Mouse (Mus musculus): ENCODE results near the gene Gpr179. TPM values are rescaled to one million over a fixed set of nuclear protein-coding genes. Genes with fewer than 3 reads are reported as not detected.

Gene Gpr179
- polyA plus RNA-seq, 1 experiment from 2014 or later, result 0.08 TPM

DNA sequence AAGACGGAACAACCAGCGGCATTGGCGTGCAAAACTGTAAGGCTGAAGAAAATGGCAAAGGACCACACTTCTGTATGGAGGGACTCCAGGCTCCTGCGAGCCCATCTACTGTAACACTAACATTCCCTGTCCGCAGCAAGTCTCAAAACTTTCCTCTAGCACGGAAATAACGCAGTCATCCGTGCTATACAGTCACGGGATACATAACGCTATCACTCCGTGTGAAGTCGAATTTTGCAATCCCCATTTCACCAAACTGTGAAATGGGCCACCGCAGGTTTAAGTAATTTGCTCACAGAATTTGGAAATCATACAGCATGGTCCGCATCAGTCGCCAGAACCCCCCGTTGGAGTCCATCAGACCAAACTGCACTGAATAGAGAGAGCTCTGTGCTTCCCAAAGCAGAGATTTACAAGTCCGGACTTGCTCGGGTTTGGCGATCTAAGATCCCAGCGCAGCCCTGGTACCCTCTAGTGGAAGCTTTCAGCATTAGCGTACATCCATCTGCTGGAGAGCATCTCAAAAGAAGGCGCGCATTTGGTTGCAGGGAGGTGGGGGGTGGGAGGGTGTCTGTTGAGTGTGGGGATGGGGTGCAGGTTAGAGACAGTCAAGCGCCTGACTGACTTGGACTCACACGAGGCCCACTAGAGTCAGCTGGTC lies 41.8 kb downstream of the Gpr179 start:
- H3K4me1 ChIP-seq (ENCODE audit: insufficient read depth), result no peaks in the 10 kb centered on the region
- H3K27ac ChIP-seq (ENCODE audit: low read depth), result peak overlapping the region; percentile 90
- under 1% methylated on average over 25 of the region's 25 CpGs for WGBS

DNA sequence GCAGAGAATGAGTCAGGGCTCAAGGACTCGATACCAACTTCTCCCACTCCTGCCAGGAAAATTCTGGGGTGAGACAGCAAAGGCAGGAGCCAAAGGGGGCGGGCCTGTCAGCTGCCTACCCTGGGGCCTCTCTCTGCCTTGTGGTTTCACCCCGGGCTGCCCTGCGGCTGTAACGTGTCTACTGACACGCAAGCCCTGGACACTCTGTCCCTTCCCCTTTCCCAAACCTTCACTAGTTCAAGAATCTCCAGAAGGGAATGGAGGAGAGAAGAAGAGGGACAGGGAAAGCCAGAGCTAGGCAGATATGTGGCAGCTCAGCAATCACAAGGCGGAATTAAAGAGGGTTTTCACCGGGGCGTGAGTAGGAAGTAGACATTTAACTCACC lies 42.4 kb downstream of the Gpr179 start:
- TF ChIP-seq CTCF (IDR thresholded peaks at IDR 0.05; ENCODE audit: low read depth), result no peak
- DNase-seq, result peak; percentile 87
- Histone ChIP-seq H3K9ac (peak overlapping the region; percentile 64), H3K4me1 (ENCODE audit: insufficient read depth) (no peaks in the 10 kb centered on the region), H3K27ac (ENCODE audit: low read depth) (peak overlapping the region; percentile 90), H3K36me3 (ENCODE audit: insufficient read depth) (no peaks in the 10 kb centered on the region), H3K27me3 (ENCODE audit: insufficient read depth, low read length) (no peaks in the 10 kb centered on the region), H3K4me2 (peak overlapping the region; percentile 89), H3K9me3 (ENCODE audit: low read depth, low read length) (no peaks in the 10 kb centered on the region), H3K4me3 (ENCODE audit: low read depth, low read length) (peak overlapping the region; percentile 40)
- WGBS, result under 1% methylated on average over 9 of the region's 9 CpGs
- ATAC-seq (ENCODE audit: insufficient read depth), result peak; percentile 91

More for the DNA sequence above, 41.8 kb downstream of the Gpr179 start:
- peak overlapping the region; percentile 64 for H3K9ac ChIP-seq
- peak; percentile 88 for TF ChIP-seq CTCF (IDR thresholded peaks at IDR 0.05; ENCODE audit: low read depth)
- H3K9me3 ChIP-seq (ENCODE audit: low read depth, low read length), result no peaks in the 10 kb centered on the region
- H3K27me3 ChIP-seq (ENCODE audit: insufficient read depth, low read length), result no peaks in the 10 kb centered on the region
- ATAC-seq (ENCODE audit: insufficient read depth), result peak; percentile 78
- peak overlapping the region; percentile 89 for H3K4me2 ChIP-seq
- peak overlapping the region; percentile 40 for H3K4me3 ChIP-seq (ENCODE audit: low read depth, low read length)
- H3K36me3 ChIP-seq (ENCODE audit: insufficient read depth), result no peaks in the 10 kb centered on the region
- peak; percentile 96 for DNase-seq

DNA sequence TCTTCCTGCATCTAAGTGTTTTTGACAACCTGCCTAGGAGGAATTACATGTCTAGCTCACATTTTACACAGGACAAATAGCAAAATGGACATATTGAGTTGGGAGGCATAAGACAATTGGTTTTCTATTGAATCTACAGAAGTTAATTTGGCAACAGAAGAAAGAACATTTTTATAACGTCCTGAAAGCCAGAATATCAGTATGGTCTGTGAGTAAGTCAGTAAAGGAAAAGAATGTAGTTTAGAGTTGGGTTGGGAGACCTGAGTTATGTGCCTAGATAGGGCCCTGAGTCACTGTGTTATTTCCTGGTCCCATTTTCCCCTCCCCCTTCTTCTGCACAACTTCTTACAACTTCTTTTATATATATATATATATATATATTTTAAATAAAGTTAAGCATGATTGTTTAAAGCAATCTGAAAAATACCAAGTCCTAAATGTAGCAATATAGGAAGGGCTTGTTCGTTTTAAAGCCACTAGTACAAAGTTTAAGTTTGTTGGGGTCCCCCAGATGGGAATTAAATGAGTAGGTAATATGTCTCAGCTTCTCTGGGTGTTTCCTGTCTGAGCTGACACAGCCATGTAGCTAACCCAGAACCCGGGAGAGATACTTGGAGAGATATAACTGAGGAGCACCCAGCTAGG lies 42.9 kb downstream of the Gpr179 start:
- Histone ChIP-seq H3K27me3 (ENCODE audit: insufficient read depth, low read length) (no peaks in the 10 kb centered on the region), H3K4me1 (ENCODE audit: insufficient read depth) (no peaks in the 10 kb centered on the region), H3K9ac (peak overlapping the region; percentile 64), H3K9me3 (ENCODE audit: low read depth, low read length) (no peaks in the 10 kb centered on the region), H3K36me3 (ENCODE audit: insufficient read depth) (no peaks in the 10 kb centered on the region), H3K4me3 (ENCODE audit: low read depth, low read length) (peak overlapping the region; percentile 40), H3K4me2 (peak overlapping the region; percentile 89), H3K27ac (ENCODE audit: low read depth) (peak overlapping the region; percentile 90)
- peak; percentile 15 for DNase-seq
- ATAC-seq (ENCODE audit: insufficient read depth), result no peak
- 20% methylated on average over 3 of the region's 3 CpGs for WGBS
- no peak for TF ChIP-seq CTCF (IDR thresholded peaks at IDR 0.05; ENCODE audit: low read depth)

DNA sequence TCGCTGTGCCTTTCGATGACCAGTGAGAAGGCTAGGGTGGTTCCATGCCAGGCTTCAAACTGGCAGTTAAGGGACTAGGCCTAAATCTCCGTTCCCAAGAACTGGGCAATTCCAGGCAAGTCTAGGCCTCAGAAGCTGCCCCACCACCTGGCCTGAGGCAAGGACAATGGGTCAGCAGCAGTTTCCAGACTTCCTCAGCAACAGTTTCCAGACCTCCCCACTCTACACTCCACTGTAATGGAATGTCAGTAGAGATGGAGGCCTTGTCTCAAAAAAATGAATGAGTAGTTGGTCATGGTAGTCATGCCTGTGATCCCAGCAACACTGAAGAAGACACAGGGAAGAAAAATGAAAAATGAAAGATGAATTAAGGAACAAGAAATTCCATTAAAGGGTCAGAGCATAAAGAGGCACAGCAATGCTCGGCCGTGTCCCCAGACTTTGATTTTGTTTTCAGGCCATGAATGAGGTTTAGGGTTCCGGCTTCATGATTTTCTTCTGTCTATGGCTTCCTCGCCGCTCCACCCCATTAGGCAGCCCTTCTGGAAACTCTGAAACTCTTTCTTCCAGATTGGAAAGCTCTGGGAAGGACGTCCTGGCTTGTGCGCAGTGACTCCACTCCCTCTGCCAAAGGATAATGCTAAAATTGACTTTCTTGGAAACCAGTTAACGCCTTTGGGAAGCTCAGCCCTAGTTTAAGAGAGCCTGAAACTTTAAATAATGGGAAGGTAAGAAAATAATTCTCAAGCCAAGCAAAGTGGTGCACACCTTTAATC lies 44.4 kb downstream of the Gpr179 start:
- 93% methylated on average over 11 of the region's 11 CpGs for WGBS
- ATAC-seq (ENCODE audit: insufficient read depth) (no peak), DNase-seq (no peak)

DNA sequence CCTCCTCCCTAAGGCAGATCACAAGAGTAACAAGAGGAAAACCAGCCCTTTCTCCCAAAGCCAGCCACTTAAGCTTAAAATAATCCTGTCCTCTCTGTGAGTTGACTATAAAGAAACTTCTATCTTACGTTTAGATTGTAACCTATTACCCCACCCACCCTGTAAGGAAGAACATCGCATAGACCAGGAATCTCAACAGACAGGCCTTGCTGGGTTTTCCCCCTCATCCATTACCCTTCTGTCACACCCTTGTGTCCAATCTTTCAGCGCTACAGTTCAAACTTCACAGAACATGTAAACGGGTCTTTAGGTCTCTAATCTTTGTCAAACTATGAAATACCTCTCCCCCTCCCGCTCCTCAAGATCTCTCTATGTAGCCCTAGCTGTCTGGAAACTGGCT lies 47.2 kb downstream of the Gpr179 start:
- H3K9ac ChIP-seq, result no peak overlapping the region
- H3K4me2 ChIP-seq, result no peak overlapping the region
- H3K27ac ChIP-seq (ENCODE audit: low read depth), result no peak overlapping the region
- no peak for ATAC-seq (ENCODE audit: insufficient read depth)
- no peak for DNase-seq
- H3K9me3 ChIP-seq (ENCODE audit: low read depth, low read length), result no peaks in the 10 kb centered on the region
- no peak for TF ChIP-seq CTCF (IDR thresholded peaks at IDR 0.05; ENCODE audit: low read depth)
- WGBS, result 42% methylated on average over 5 of the region's 5 CpGs
- no peaks in the 10 kb centered on the region for H3K27me3 ChIP-seq (ENCODE audit: insufficient read depth, low read length)
- H3K36me3 ChIP-seq (ENCODE audit: insufficient read depth), result no peaks in the 10 kb centered on the region
- no peaks in the 10 kb centered on the region for H3K4me1 ChIP-seq (ENCODE audit: insufficient read depth)
- H3K4me3 ChIP-seq (ENCODE audit: low read depth, low read length), result no peak overlapping the region

More for the DNA sequence above, 44.4 kb downstream of the Gpr179 start:
- Histone ChIP-seq H3K9ac (no peak overlapping the region), H3K4me3 (ENCODE audit: low read depth, low read length) (no peak overlapping the region), H3K27me3 (ENCODE audit: insufficient read depth, low read length) (no peaks in the 10 kb centered on the region), H3K9me3 (ENCODE audit: low read depth, low read length) (no peaks in the 10 kb centered on the region), H3K27ac (ENCODE audit: low read depth) (no peak overlapping the region), H3K36me3 (ENCODE audit: insufficient read depth) (no peaks in the 10 kb centered on the region), H3K4me1 (ENCODE audit: insufficient read depth) (no peaks in the 10 kb centered on the region), H3K4me2 (no peak overlapping the region)
- no peak for TF ChIP-seq CTCF (IDR thresholded peaks at IDR 0.05; ENCODE audit: low read depth)

DNA sequence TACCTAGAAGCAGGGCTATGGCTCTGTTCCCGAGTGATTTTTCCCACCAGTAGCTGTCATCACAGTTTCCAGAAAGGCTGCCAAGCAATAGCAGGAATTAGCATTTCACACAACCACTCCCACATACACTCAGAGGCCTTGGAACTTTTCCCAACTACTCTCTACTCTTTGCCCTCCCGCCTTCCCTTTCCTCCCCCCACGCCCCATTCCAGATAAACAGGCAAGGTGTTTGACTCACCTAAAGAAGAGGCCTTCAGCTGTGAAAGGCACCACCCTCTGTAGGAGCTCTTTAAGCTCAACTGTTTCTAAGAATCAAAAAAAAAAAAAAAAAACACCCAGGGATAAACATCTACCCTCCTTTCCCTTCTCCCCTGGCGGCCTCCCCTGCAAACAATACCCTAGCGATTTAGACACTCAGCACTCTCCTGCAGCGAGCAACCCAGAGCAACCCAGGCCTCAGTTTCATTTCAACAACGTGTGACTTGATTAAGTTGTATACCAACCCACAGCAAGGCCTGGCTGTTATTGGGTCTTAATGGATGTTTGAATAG lies 49.6 kb downstream of the Gpr179 start:
- Histone ChIP-seq H3K9ac (0 out of 2 replicates have a peak overlapping the region, but pooled peaks have one; percentile 8), H3K4me1 (ENCODE audit: insufficient read depth) (no peaks in the 10 kb centered on the region), H3K36me3 (ENCODE audit: insufficient read depth) (no peaks in the 10 kb centered on the region), H3K4me2 (no peak overlapping the region), H3K9me3 (ENCODE audit: low read depth, low read length) (no peaks in the 10 kb centered on the region), H3K4me3 (ENCODE audit: low read depth, low read length) (no peak overlapping the region), H3K27ac (ENCODE audit: low read depth) (peak overlapping the region; percentile 38; the same call in 1 of the 2 replicates), H3K27me3 (ENCODE audit: insufficient read depth, low read length) (no peaks in the 10 kb centered on the region)
- 23% methylated on average over 7 of the region's 7 CpGs for WGBS
- ATAC-seq (ENCODE audit: insufficient read depth) (peak; percentile 38; the same call in 1 of the 2 replicates), DNase-seq (peak; percentile 78)
- no peak for TF ChIP-seq CTCF (IDR thresholded peaks at IDR 0.05; ENCODE audit: low read depth)
